Mouse (Mus musculus): ENCODE data around the gene Speer4d.
"Not testable (repeated sequence)": the region's sequence is repeated elsewhere in the genome, so short reads cannot be mapped to it uniquely, and the experiment has no call there.

DNA sequence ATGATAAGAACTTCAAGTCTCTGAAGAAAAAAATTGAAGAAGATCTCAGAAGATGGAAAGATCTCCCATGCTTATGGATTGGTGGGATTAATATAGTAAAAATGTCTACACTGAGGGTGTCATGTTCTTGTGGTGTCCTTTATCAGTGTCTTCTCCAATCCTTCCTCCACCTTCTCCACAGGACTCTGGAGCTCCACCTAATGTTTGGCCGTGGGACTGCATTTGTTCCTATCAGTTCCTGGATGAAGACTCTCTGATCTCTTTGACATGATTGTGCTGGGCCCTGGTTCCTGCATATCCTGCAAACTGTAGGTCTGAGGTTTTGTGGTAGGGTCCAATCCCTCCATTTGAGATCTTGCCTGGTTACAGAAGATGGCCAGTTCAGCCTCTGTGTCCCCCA, 9.3 kb downstream of the Speer4d start:
- not testable (repeated sequence) for TF ChIP-seq POLR2A (IDR thresholded peaks at IDR 0.05; ENCODE audit: low read depth, low read length); CTCF (IDR thresholded peaks at IDR 0.05; ENCODE audit: extremely low read depth, insufficient read length, insufficient replicate concordance, low read depth, low read length)

Measured in small intestine, adult 2 months (tissue).